Mouse (Mus musculus): ENCODE data around the gene Edaradd.

The Edaradd gene

DNA sequence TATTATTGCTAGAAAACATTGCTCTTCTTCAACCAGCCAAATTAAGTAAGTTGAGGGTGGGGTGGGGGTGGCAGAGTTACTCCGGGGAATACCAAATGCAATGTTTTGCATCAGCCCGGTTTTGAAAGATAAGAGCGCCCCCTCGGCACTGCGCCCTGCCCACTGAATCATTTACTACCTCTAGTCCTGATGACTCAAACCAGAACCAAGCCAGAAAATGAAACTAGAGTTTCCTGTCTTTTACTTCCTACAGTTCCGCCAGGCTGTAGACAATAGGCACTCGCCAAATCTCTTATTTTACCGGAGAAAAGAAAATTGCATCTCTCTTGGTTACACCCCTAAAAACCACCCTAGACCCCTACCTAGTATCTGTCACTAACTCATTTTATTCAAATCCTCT, 59.8 kb downstream of the Edaradd start:
- DNase-seq, result peak; percentile 47

DNA sequence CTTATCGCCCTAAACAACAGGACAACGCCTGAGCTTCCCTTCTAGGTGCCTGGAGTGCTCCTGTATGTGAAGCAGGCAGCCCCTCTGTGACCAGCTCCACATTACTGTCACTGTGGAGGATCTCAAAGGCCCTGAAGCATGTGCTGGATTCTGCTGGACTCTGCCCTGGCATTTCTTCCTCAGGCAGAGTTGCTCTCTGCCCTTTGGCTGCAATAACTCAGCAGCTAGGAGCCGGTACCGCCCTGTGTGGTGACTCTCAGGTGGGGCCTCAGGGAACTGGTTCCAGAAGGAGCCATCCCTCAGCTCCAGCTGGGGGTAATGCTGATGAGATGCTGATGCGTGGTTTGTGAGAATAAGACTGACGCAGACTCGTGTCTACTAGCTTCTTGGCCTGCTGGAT, 63.5 kb downstream of the Edaradd start:
- no peak for DNase-seq

DNA sequence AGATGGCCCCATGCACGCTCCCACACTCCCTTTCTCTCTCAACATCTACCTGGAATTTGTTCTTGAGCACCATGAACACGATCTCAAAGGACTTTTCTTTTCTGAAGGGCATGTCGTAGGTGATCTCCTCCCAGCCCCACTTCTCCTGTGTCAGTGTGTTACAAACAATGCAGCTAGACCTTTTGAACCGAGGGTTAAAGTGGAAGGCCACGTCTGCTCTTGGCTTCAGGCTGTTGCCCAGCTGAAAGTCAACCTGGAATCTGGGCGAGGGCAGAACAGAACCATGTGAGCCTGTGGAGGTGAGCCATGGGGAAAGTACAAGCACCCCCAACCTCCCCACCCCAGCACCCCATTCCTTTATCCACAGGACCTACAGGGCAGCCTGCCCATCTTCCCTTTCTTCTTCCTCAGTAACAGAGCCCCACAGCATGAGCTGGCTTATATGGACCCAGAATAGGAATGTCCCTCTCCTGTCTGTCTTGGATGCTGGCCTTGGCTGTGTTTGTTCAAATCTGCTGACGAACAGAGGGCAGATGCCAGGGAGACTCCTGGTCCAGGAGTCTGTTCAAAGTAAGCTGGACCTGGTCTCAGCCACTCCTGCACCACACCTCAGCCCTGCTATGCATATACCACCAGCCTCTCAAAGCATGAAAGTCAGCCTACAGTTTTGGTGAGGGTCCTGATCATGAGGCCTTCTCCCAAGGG, 65.4 kb downstream of the Edaradd start:
- no peak for DNase-seq

DNA sequence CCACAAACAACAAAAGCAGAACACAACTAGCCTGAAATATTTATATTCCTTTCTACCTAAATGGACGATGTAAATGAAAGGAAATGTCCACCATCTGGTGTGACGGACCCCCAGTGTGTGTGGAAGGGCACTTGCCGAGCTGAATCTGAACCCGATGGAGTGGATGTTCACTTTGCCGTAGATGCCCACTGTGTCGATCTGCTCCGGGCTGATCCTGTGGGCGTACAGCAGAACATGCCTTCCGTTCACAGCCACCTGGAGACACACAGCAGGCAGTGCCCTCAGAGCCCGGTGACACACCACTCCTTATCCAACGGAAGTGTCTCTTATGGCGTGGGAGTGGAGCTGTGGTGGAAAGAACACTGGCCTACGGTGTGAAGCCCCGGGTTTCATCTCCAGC, 67.1 kb downstream of the Edaradd start:
- peak; percentile 63 for DNase-seq

DNA sequence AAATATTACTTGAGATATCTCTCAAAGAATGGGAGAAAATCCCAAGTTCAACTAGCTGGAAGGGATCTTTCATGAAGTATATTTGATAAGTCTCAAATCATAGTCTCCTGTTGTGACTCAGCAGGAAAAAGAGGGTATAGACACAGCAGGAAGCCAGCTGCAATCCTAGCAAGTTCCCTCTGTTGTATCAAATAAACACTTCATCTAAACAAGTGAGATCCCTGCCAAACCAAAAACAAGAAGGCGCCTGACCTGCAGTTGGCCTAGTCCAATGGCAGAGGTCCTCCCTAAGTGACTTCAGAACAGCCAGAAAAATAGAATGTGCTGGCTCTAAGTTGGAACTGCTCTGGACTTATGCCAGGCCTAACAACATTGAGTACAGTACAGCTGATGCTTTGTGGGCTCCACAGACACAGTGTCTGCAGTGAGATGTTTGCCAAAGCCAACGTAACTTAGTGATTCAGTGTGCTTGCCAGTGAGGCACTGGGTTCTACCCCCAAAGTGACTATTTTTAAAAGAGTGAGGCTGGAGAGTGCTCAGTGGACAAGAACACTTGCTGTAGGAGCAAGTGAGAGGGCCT, 78.1 kb downstream of the Edaradd start:
- DNase-seq, result no peak

DNA sequence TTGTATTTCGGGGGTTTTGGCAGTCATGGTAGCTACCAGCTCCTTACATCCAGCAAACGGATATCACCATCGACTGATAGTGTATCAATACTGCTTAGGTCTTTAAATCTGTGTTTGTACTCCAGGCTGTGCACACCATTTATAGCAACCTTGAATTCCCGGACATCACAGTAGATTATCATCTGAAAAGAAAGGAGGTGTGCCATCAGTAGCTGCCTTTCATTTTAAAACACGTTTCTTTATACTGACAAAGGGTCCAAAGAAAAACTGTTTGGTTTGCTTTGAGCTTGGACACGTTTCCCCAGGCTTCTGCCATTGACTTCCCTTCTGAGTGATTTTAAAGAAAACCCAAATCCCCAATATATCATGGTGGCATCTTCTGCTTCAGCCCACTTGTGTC, 79.4 kb downstream of the Edaradd start:
- DNase-seq, result no peak

DNA sequence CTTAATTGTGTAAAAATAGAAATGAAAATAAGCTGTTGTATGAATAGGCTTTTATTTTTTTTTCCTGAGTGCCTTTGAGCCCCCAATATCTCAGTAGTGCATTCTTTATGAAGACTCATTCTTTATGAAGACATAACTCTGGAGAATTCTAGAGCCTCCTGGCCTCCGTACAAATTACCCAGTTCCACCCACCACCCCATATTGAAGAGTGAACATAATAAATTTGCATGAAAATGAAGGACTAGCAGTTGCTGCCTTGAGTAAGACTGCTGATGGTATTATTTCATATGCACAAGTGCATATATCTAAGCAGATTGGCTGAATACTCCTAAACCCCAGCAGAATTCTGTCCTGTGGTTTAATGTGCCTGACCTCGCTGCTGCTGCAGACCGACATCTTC, 80.7 kb downstream of the Edaradd start:
- no peak for DNase-seq

DNA sequence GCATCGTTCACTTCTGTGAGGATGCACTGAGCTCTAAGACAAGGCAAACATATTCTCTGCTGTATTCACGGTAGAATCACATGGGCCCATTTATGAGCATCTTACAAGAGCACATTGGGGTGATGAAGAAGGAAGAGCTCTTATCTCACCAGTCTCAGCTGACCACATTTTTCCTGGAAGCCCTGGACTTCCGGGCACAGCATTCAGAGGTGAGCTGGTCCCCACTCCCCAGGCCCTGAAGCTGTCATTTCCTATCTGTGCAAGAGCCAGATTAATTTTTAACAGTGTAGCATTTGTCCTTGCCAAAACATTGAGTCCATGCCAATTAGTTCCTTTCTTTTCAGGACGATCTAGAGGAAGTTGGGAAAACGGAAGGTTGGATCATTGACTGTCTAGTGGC, 86.4 kb downstream of the Edaradd start:
- DNase-seq, result no peak

DNA sequence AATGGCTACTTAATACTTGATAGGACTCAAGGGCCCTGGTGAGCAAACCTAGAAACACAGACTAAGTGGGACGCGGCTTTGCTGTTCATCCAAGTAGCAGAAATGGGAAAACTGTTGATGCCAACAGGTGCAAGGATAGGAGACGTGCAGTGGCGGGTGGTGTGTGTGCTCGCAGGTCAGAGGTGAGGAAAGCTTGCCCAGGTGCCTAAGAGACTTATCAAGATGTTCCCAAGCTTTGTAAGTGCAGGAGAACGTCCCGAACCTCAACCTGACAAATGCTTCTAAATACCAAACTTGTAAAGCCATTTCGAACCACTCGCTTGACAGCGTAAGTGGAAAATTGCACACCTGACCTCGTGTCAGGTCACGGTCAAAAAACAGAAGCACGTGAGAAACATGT, 91.7 kb downstream of the Edaradd start:
- DNase-seq, result no peak

Measured in cerebellum, adult 9-11 months (tissue).